Mouse (Mus musculus) thymus, adult 2 months (tissue): Measurements from ENCODE around the gene Atf6b.

ENCODE experiments used
- CTCF ChIP-seq: fragments of 200-500 bp; IDR thresholded peaks from 2 replicates; pipeline ENCODE4 v1.5.1; 2012; ENCODE audit warnings: mild to moderate bottlenecking, control low read depth, low read length, moderate library complexity, borderline replicate concordance; ENCODE audit not compliant: control insufficient read depth, poor library complexity, insufficient read depth; ENCODE audit errors: extremely low read depth
- POLR2A ChIP-seq: fragments of 200-500 bp; IDR thresholded peaks from 2 replicates; pipeline ENCODE4 v1.6.1; 2012; ENCODE audit warnings: mild to moderate bottlenecking, low read length, control low read depth, moderate library complexity; ENCODE audit not compliant: control insufficient read depth, poor library complexity, insufficient read depth; ENCODE audit errors: extremely low read depth

DNA sequence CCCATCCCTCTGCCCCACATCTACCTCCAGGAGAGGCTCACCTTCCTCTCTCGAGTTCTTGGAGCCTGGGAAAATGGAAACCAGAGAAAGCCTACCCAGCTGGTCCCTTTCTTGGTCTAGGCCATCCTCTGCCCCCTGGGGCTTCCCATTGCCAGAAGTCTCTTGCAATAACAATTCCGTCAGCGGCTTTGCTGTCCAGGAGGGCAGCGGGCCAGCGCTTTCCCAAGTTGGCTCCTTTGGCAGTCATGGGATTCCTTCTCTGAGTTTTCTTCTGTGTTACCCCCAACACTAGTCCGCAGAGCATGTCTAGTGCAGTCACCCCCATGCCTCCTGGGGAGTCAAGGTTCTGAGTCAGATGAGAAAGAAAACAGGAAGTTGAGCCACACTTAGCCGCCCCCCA lies 46.0 kb downstream of the Atf6b start:
- TF ChIP-seq POLR2A (no peak), CTCF (no peak)
